Comparison of ENCODE assay signal across 7 mouse cellular contexts in genomic region chr11:88067191-88067585, GRCm38 (mm10). TPM values are rescaled to one million over a fixed set of nuclear protein-coding genes. Genes with fewer than 3 reads are reported as not detected.
DNase-seq lines count a peak whose midpoint lies in the region; ATAC-seq and TF ChIP-seq lines count a peak whose summit lies in the region.

No protein-coding gene starts in this region.

- H3K9me3 ChIP-seq in kidney, postnatal 0 days (replicated peaks; ENCODE audit: low read length): no peaks in the 10 kb centered on the region
- no peaks in the 10 kb centered on the region for H3K9me3 ChIP-seq in midbrain, embryonic 15.5 days

- no peak for ATAC-seq in kidney, postnatal 0 days (replicated peaks; ENCODE audit: low FRiP score, low read depth)
- no peak for ATAC-seq in midbrain, embryonic 15.5 days (replicated peaks)

- WGBS in spleen, adult 2 months: 6% methylated on average over 8 of the region's 8 CpGs
- 1% methylated on average over 8 of the region's 8 CpGs for WGBS in kidney, postnatal 0 days
- WGBS in midbrain, embryonic 15.5 days: 1% methylated on average over 8 of the region's 8 CpGs

- peak overlapping the region; percentile 98 for H3K9ac ChIP-seq in kidney, postnatal 0 days (ENCODE audit: low read depth, low read length)
- H3K9ac ChIP-seq in midbrain, embryonic 15.5 days: peak overlapping the region; percentile 96

- H3K4me2 ChIP-seq in kidney, postnatal 0 days (ENCODE audit: low read length): peak overlapping the region; percentile 90
- peak overlapping the region; percentile 86 for H3K4me2 ChIP-seq in midbrain, embryonic 15.5 days

- no peak for DNase-seq in spleen, adult 2 months (ENCODE audit: low read depth in 1 of 2, low spot score in 2 of 2)
- no peak for DNase-seq in spleen, postnatal 36 days (ENCODE audit: low spot score in 2 of 2)
- DNase-seq in kidney, postnatal 0 days (ENCODE audit: low spot score): peak; percentile 74
- no peak for DNase-seq in layer of hippocampus, adult 9-10 months (ENCODE audit: low spot score)
- DNase-seq in T-cell, adult 2 months (ENCODE audit: low spot score): no peak

- peak overlapping the region; percentile 75 for H3K4me3 ChIP-seq in spleen, adult 2 months (ENCODE audit: extremely low read depth, insufficient read depth, insufficient read length)
- H3K4me3 ChIP-seq in embryonic fibroblast, embryonic 13.5 days (ENCODE audit: insufficient read depth, low read length): peak overlapping the region; percentile 66
- peak overlapping the region; percentile 100 for H3K4me3 ChIP-seq in kidney, postnatal 0 days (replicated peaks; ENCODE audit: low read depth, low read length)
- peak overlapping the region; percentile 89 for H3K4me3 ChIP-seq in midbrain, embryonic 15.5 days

- no peak for TF ChIP-seq POLR2A in spleen, adult 2 months (IDR thresholded peaks at IDR 0.05; ENCODE audit: low read depth, low read length)
- no peak for TF ChIP-seq POLR2A in embryonic fibroblast, embryonic 13.5 days (IDR thresholded peaks at IDR 0.05; ENCODE audit: low read depth, low read length)

- H3K4me1 ChIP-seq in spleen, adult 2 months (ENCODE audit: control insufficient read depth, insufficient read depth, insufficient read length): peaks cover 9% of the 10 kb centered on the region
- H3K4me1 ChIP-seq in embryonic fibroblast, embryonic 13.5 days (ENCODE audit: control insufficient read depth, insufficient read depth, low read length): peaks cover 13% of the 10 kb centered on the region
- H3K4me1 ChIP-seq in kidney, postnatal 0 days (replicated peaks; ENCODE audit: insufficient read depth, low read length): peaks cover 24% of the 10 kb centered on the region
- peaks cover 36% of the 10 kb centered on the region for H3K4me1 ChIP-seq in midbrain, embryonic 15.5 days

- no peak for TF ChIP-seq CTCF in spleen, adult 2 months (IDR thresholded peaks at IDR 0.05; ENCODE audit: extremely low read depth, insufficient read depth, insufficient read length, insufficient replicate concordance)
- no peak for TF ChIP-seq CTCF in embryonic fibroblast, embryonic 13.5 days (IDR thresholded peaks at IDR 0.05; ENCODE audit: borderline replicate concordance, insufficient read depth, low read length)
- no peak for TF ChIP-seq CTCF in kidney, postnatal 0 days (IDR thresholded peaks at IDR 0.05; ENCODE audit: low read depth)

- peak overlapping the region; percentile 88 for H3K27ac ChIP-seq in spleen, adult 2 months (ENCODE audit: insufficient read depth, low read length)
- peak overlapping the region; percentile 76 for H3K27ac ChIP-seq in embryonic fibroblast, embryonic 13.5 days (ENCODE audit: insufficient read depth, low read length)
- H3K27ac ChIP-seq in kidney, postnatal 0 days: peak overlapping the region; percentile 98
- H3K27ac ChIP-seq in midbrain, embryonic 15.5 days: peak overlapping the region; percentile 100

- H3K27me3 ChIP-seq in spleen, adult 2 months (ENCODE audit: control insufficient read depth, insufficient read depth, low read length): peaks cover 4% of the 10 kb centered on the region; the same call in 1 of the 2 replicates
- no peaks in the 10 kb centered on the region for H3K27me3 ChIP-seq in kidney, postnatal 0 days (ENCODE audit: insufficient read depth, low read length)
- H3K27me3 ChIP-seq in midbrain, embryonic 15.5 days (replicated peaks): no peaks in the 10 kb centered on the region

- H3K36me3 ChIP-seq in spleen, adult 2 months (ENCODE audit: control insufficient read depth, insufficient read depth, low read length): no peaks in the 10 kb centered on the region
- H3K36me3 ChIP-seq in kidney, postnatal 0 days (ENCODE audit: insufficient read depth, low read length): no peaks in the 10 kb centered on the region
- no peaks in the 10 kb centered on the region for H3K36me3 ChIP-seq in midbrain, embryonic 15.5 days (replicated peaks)

RNA-seq across cellular contexts. Expression of gene Vezf1, which starts 0.9 kb away (rescaled TPM):
- polyA plus RNA-seq in spleen, adult 2 months (2012; rRNA removed): 14.2 and 15.5 TPM in 2 replicates
- polyA plus RNA-seq in embryonic fibroblast, embryonic 13.5 days (2011; ENCODE audit: insufficient read length, low read depth, missing spikeins): 44.6 and 46.1 TPM in 2 replicates
- 38.8 and 39.8 TPM in 2 replicates for polyA plus RNA-seq in kidney, postnatal 0 days (2015; fragmentation: Nextera tagmentation; extraction: Ambion mirVana)
- 50.6 and 52.2 TPM in 2 replicates for polyA plus RNA-seq in midbrain, embryonic 15.5 days (2015; fragmentation: Nextera tagmentation; extraction: Ambion mirVana)

RNA-seq across cellular contexts. Expression of gene Srsf1, which starts 20.0 kb away (rescaled TPM):
- 106 and 133 TPM in 2 replicates for polyA plus RNA-seq in spleen, adult 2 months (2012; rRNA removed)
- polyA plus RNA-seq in embryonic fibroblast, embryonic 13.5 days (2011; ENCODE audit: insufficient read length, low read depth, missing spikeins): 291 and 361 TPM in 2 replicates
- polyA plus RNA-seq in kidney, postnatal 0 days (2015; fragmentation: Nextera tagmentation; extraction: Ambion mirVana): 187 and 206 TPM in 2 replicates
- 229 and 241 TPM in 2 replicates for polyA plus RNA-seq in midbrain, embryonic 15.5 days (2015; fragmentation: Nextera tagmentation; extraction: Ambion mirVana)

RNA-seq across cellular contexts. Expression of gene Cuedc1, which starts 30.7 kb away (rescaled TPM):
- polyA plus RNA-seq in spleen, adult 2 months (2012; rRNA removed): 10.7 and 12.1 TPM in 2 replicates
- polyA plus RNA-seq in embryonic fibroblast, embryonic 13.5 days (2011; ENCODE audit: insufficient read length, low read depth, missing spikeins): 29.6 and 31.8 TPM in 2 replicates
- polyA plus RNA-seq in kidney, postnatal 0 days (2015; fragmentation: Nextera tagmentation; extraction: Ambion mirVana): 16.4 and 19.4 TPM in 2 replicates
- polyA plus RNA-seq in midbrain, embryonic 15.5 days (2015; fragmentation: Nextera tagmentation; extraction: Ambion mirVana): 50.2 and 54.6 TPM in 2 replicates
